Mouse (Mus musculus): Measurements from ENCODE around the gene Slc12a3. TPM values are rescaled to one million over a fixed set of nuclear protein-coding genes. Genes with fewer than 3 reads are reported as not detected.
A peak's percentile ranks its signal among the peaks of the same experiment; 100 is the strongest.
"Not testable (repeated sequence)": the region's sequence is repeated elsewhere in the genome, so short reads cannot be mapped to it uniquely, and the experiment has no call there.

Gene Slc12a3
- polyA plus RNA-seq, 1 experiment from 2014 or later = 0.16 TPM

DNA sequence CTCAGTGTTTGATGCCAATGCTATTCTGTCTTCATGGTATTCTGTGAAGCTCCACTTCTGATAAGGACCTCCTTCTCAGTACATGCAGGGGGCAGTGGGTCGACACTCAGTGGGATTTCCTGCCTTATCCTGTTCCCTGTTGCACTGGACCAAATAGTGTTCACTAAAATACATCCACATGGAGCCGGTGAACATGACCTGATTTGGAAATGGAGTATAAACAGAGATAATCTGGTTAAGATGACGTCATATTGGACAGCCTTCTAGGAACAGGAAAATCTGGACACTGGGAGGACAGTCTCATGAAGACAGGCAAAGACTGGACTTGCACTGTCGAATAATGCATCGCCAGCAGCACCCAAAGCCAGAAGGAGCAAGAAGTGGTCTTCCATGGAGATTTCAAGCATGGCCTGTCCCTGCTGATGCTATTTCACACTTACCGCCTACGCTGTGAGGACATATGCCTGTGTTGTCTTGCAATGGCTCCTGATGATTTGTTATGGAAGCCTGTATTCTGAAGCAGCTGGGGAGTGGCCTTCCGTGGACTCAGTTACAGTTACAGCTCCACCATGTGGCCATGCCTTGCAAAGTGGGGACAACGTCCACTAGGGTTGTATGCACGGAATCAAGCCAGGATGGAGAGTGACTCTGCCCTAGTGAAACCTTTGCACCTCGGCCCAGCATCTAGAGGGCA lies 68.1 kb downstream of the Slc12a3 start:
- H3K4me3 ChIP-seq (ENCODE audit: low read depth, low read length) = no peak overlapping the region
- 50% methylated on average over 11 of the region's 11 CpGs for WGBS
- H3K27me3 ChIP-seq (replicated peaks; ENCODE audit: control insufficient read depth, insufficient read depth, low read length) = no peaks in the 10 kb centered on the region
- H3K9ac ChIP-seq (ENCODE audit: low read depth, low read length) = no peak overlapping the region
- TF ChIP-seq CTCF (IDR thresholded peaks at IDR 0.05; ENCODE audit: low read depth) = peak; percentile 92
- H3K27ac ChIP-seq (ENCODE audit: low read depth, low read length) = 0 out of 2 replicates have a peak overlapping the region, but pooled peaks have one; percentile 7
- H3K4me2 ChIP-seq (replicated peaks; ENCODE audit: low read depth) = no peak overlapping the region
- no peaks in the 10 kb centered on the region for H3K9me3 ChIP-seq (ENCODE audit: control insufficient read depth)
- peak; percentile 76 for ATAC-seq
- H3K4me1 ChIP-seq (replicated peaks; ENCODE audit: control insufficient read depth, insufficient read depth, low read length) = no peaks in the 10 kb centered on the region
- peaks cover 50% of the 10 kb centered on the region for H3K36me3 ChIP-seq (ENCODE audit: control insufficient read depth, insufficient read depth)

DNA sequence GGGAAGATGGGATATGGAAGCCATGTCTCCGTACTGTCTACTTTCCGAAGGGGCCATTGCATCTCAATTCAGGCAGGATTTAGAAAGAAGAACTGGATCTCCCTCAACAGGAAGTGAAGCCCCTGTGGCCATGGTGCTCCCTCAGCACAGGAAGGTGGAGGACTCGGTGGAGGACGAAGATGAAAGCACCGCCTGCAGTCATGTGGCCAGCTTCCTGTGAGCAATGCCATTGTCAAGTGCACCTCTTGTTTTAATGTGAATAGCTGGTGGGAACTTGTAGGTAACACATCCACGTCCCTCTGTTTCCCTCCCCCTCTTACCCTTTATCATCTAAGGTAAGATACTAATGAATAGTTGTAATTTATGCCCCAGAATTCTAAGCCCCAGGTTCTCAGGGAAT lies 69.6 kb downstream of the Slc12a3 start:
- Histone ChIP-seq H3K4me1 (replicated peaks; ENCODE audit: control insufficient read depth, insufficient read depth, low read length) (no peaks in the 10 kb centered on the region), H3K27ac (ENCODE audit: low read depth, low read length) (no peak overlapping the region), H3K9ac (ENCODE audit: low read depth, low read length) (no peak overlapping the region), H3K36me3 (ENCODE audit: control insufficient read depth, insufficient read depth) (peaks cover 39% of the 10 kb centered on the region), H3K4me3 (ENCODE audit: low read depth, low read length) (no peak overlapping the region), H3K9me3 (ENCODE audit: control insufficient read depth) (no peaks in the 10 kb centered on the region), H3K27me3 (replicated peaks; ENCODE audit: control insufficient read depth, insufficient read depth, low read length) (no peaks in the 10 kb centered on the region), H3K4me2 (replicated peaks; ENCODE audit: low read depth) (no peak overlapping the region)
- TF ChIP-seq CTCF (IDR thresholded peaks at IDR 0.05; ENCODE audit: low read depth) = no peak
- WGBS = 72% methylated on average over 6 of the region's 6 CpGs
- ATAC-seq = no peak

- Histone ChIP-seq H3K27ac (ENCODE audit: low read depth, low read length) (no peak overlapping the region), H3K4me2 (replicated peaks; ENCODE audit: low read depth) (no peak overlapping the region), H3K36me3 (ENCODE audit: control insufficient read depth, insufficient read depth) (peaks cover 31% of the 10 kb centered on the region), H3K9ac (ENCODE audit: low read depth, low read length) (no peak overlapping the region), H3K4me1 (replicated peaks; ENCODE audit: control insufficient read depth, insufficient read depth, low read length) (no peaks in the 10 kb centered on the region), H3K27me3 (replicated peaks; ENCODE audit: control insufficient read depth, insufficient read depth, low read length) (no peaks in the 10 kb centered on the region), H3K4me3 (ENCODE audit: low read depth, low read length) (no peak overlapping the region), H3K9me3 (ENCODE audit: control insufficient read depth) (no peaks in the 10 kb centered on the region)
- 75% methylated on average over 3 of the region's 3 CpGs for WGBS
- TF ChIP-seq CTCF (IDR thresholded peaks at IDR 0.05; ENCODE audit: low read depth) = no peak
- ATAC-seq = no peak
Observed at GRCm38 (mm10) chr8:94399361-94399953, 70.5 kb downstream of the Slc12a3 start.

GRCm38 (mm10) chr8:94399957-94400356 lies 71.0 kb downstream of the Slc12a3 start:
- ATAC-seq; H3K27me3 ChIP-seq (replicated peaks; ENCODE audit: control insufficient read depth, insufficient read depth, low read length); H3K9me3 ChIP-seq (ENCODE audit: control insufficient read depth); H3K4me1 ChIP-seq (replicated peaks; ENCODE audit: control insufficient read depth, insufficient read depth, low read length); H3K9ac ChIP-seq (ENCODE audit: low read depth, low read length); H3K27ac ChIP-seq (ENCODE audit: low read depth, low read length); H3K4me3 ChIP-seq (ENCODE audit: low read depth, low read length); H3K4me2 ChIP-seq (replicated peaks; ENCODE audit: low read depth): not testable (repeated sequence)
- TF ChIP-seq CTCF (IDR thresholded peaks at IDR 0.05; ENCODE audit: low read depth) = peak; percentile 50
- H3K36me3 ChIP-seq (ENCODE audit: control insufficient read depth, insufficient read depth) = peaks cover 26% of the 10 kb centered on the region
- WGBS = 81% methylated on average over 2 of the region's 2 CpGs

DNA sequence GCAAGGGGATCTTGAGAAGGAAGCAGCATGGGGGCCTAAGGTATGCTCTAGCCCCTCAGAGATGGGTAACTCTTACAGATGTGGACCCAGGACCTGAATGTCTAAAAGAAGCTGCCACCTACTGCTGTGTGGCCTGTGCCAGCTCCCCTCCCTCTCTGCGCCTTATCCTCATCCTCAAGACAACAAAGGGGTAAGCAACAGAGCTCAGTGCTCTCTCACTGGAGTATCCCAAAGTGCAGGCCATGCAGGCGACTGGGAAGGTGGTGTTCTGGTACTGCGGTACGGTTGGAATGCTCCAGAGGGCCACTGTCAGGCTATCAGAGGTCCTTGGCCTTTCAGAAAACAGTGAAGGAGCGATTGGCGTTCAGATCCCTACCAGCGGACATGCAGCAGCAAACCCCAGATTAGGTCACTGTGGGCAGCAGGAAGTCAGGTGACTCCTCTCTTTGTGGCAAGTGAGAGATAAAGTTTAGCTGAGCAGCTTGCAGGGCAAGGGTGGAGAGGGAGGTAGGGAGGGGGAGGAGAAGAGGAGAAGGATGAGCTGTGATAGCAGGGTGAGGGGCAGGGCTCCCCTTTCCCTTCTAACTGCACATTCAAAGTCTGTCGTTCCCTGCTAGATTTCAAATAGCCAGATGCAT lies 79.6 kb downstream of the Slc12a3 start:
- no peaks in the 10 kb centered on the region for H3K9me3 ChIP-seq (ENCODE audit: control insufficient read depth)
- no peak overlapping the region for H3K9ac ChIP-seq (ENCODE audit: low read depth, low read length)
- TF ChIP-seq CTCF (IDR thresholded peaks at IDR 0.05; ENCODE audit: low read depth) = no peak
- no peaks in the 10 kb centered on the region for H3K4me1 ChIP-seq (replicated peaks; ENCODE audit: control insufficient read depth, insufficient read depth, low read length)
- no peaks in the 10 kb centered on the region for H3K36me3 ChIP-seq (ENCODE audit: control insufficient read depth, insufficient read depth)
- ATAC-seq = no peak
- H3K27ac ChIP-seq (ENCODE audit: low read depth, low read length) = no peak overlapping the region
- no peaks in the 10 kb centered on the region for H3K27me3 ChIP-seq (replicated peaks; ENCODE audit: control insufficient read depth, insufficient read depth, low read length)
- no peak overlapping the region for H3K4me2 ChIP-seq (replicated peaks; ENCODE audit: low read depth)
- 46% methylated on average over 8 of the region's 8 CpGs for WGBS
- no peak overlapping the region for H3K4me3 ChIP-seq (ENCODE audit: low read depth, low read length)

DNA sequence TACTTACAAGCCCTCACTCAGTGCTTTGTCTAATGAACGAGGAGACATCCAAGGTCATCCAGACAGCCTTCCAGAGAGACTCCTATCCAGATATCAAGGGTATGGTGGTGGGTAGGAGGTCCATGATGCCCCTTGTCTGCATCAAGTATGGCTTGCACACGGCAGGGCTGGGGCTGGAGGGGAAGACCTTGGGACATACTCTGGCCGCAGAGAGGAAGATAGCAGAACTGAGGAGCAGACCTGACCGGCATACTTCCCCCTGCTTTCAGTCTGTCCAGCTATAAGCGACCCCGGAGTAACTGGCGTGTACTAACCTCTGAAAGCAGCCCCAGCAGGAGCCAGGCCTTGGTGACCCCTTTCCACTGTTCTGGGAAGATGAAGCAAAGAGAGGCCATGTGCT lies 80.5 kb downstream of the Slc12a3 start:
- Histone ChIP-seq H3K4me3 (ENCODE audit: low read depth, low read length) (no peak overlapping the region), H3K27me3 (replicated peaks; ENCODE audit: control insufficient read depth, insufficient read depth, low read length) (no peaks in the 10 kb centered on the region), H3K4me1 (replicated peaks; ENCODE audit: control insufficient read depth, insufficient read depth, low read length) (no peaks in the 10 kb centered on the region), H3K36me3 (ENCODE audit: control insufficient read depth, insufficient read depth) (no peaks in the 10 kb centered on the region), H3K9me3 (ENCODE audit: control insufficient read depth) (no peaks in the 10 kb centered on the region), H3K9ac (ENCODE audit: low read depth, low read length) (no peak overlapping the region), H3K27ac (ENCODE audit: low read depth, low read length) (no peak overlapping the region), H3K4me2 (replicated peaks; ENCODE audit: low read depth) (no peak overlapping the region)
- 90% methylated on average over 7 of the region's 7 CpGs for WGBS
- no peak for ATAC-seq
- TF ChIP-seq CTCF (IDR thresholded peaks at IDR 0.05; ENCODE audit: low read depth) = no peak

Data from intestine, postnatal 0 days (tissue).